Mouse (Mus musculus) cortical plate, adult 2 months (tissue): ENCODE measurements around the gene Prr15. TPM values are rescaled to one million over a fixed set of nuclear protein-coding genes. Genes with fewer than 3 reads are reported as not detected.

ENCODE experiments used
- H3K27ac ChIP-seq: fragments of 200-500 bp; 2 replicates; pipeline ENCODE4 v1.5.1; 2012; ENCODE audit warnings: low read length, control low read depth, inconsistent platforms; ENCODE audit not compliant: insufficient read depth
- H3K4me1 ChIP-seq: fragments of 200-500 bp; 2 replicates; pipeline ENCODE4 v1.6.1; 2011; ENCODE audit warnings: low read length; ENCODE audit not compliant: control insufficient read depth, insufficient read depth
- H3K4me3 ChIP-seq: fragments of 200-500 bp; 2 replicates; pipeline ENCODE4 v1.5.1; 2011; ENCODE audit warnings: mild to moderate bottlenecking, low read length, control low read depth; ENCODE audit not compliant: insufficient read depth
- CTCF ChIP-seq: fragments of 200-500 bp; IDR thresholded peaks from 2 replicates; pipeline ENCODE4 v1.5.1; 2011; ENCODE audit warnings: mild to moderate bottlenecking, control low read depth, low read length; ENCODE audit not compliant: insufficient read depth; ENCODE audit errors: extremely low read depth
- POLR2A ChIP-seq: fragments of 200-500 bp; IDR thresholded peaks from 2 replicates; pipeline ENCODE4 v1.6.1; 2011; ENCODE audit warnings: mild to moderate bottlenecking, low read length, control low read depth; ENCODE audit not compliant: insufficient read depth; ENCODE audit errors: extremely low read depth
- polyA plus RNA-seq: library from polyadenylated mRNA; depleted of rRNA; stranded (reverse); fragments of >200 nt; gene quantifications from 2 replicates; pipeline ENCODE4 v1.2.3, GENCODE M21; 2012; rRNA removed

Gene Prr15
- polyA plus RNA-seq, 1 experiment, result 1.1 TPM

DNA sequence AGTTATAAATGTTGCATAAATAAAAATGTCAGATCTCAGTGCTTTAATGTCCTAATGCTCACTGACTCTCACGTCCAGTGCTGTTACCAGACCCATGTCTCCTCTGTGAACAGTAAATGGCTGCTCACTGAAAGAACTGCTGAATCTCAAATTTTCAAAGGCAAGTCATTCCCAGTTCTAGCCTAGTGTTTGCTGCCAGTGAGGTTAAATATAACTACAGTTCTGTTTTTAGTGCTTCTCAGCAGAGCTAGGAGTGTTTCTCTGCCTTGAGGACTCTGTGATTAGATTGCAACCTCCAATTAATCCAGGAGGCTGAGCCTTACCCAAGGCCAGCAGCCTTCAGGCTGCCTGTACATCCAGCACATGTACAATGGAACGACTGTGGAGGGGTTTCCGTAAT is 46.2 kb downstream of the Prr15 start:
- H3K4me1 ChIP-seq, result peaks cover 9% of the 10 kb centered on the region; the same call in 1 of the 2 replicates
- no peak for TF ChIP-seq CTCF
- H3K27ac ChIP-seq, result 0 out of 2 replicates have a peak overlapping the region, but pooled peaks have one; percentile 57
- no peak overlapping the region for H3K4me3 ChIP-seq

DNA sequence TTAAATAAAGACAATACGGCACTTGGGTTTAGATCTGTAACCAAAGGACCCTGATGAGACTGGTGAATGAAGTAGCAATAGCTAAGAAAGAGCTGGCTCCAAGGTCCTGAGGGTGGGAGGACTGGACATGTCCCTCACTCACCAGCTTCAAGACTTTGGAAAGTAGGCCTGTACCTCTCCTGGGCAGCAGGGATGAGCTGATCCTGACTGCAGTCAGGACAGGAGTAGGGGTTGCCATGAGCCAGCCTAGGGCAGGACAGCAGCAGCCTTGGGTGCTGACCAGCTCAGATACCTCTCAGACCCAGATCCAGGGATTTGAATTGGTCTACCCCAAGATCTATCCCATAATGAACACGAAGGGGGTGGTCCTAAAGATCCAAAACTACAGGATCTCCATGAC is 53.7 kb downstream of the Prr15 start:
- TF ChIP-seq POLR2A, result no peak
- no peak for TF ChIP-seq CTCF
- Histone ChIP-seq H3K4me3 (no peak overlapping the region), H3K27ac (no peak overlapping the region), H3K4me1 (no peaks in the 10 kb centered on the region)

Other genes with a start within 250 kb of the Prr15 start
- gene Wipf3, start 103.8 kb downstream of the Prr15 start, polyA plus RNA-seq, result 46.6 and 72.7 TPM in 2 replicates
- gene Scrn1, start 240.7 kb downstream of the Prr15 start, polyA plus RNA-seq, result 102 and 115 TPM in 2 replicates